Mouse (Mus musculus): ENCODE measurements at regions not wholly inside any gene's neighbourhood (a gene's known extent, or its start where the extent isn't known, plus 50 kb on each side); places are given as distances from the start of the nearest gene placed in this dataset.
A peak's percentile ranks its signal among the peaks of the same experiment; 100 is the strongest.

DNA sequence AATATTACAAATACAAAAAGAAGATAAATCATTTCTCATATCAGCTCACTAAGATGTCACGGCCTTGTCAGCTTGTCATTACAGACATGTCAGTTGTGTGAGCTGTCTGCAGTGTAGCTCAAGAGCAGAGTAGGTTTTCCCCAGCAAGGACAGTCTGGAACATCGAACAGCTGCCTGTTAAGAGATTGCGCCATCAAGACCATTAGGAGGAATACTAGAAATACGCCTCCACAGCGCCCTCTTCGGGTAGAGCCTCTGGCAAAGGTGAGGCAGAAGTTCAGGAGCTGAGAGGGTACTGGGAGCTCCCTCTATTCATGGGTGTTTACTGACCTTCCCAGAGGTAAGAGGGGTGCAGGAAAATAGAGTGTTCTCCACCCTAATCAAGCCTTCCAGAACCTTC is 327.0 kb downstream of the Pax1 start:
- peak; percentile 44 for TF ChIP-seq CTCF (IDR thresholded peaks at IDR 0.05; ENCODE audit: low read depth)
- TF ChIP-seq EP300 (IDR thresholded peaks at IDR 0.05; ENCODE audit: low read depth) = no peak
